Mouse (Mus musculus) C2C12 (cell line): ENCODE results near the gene Pmis2.

ENCODE experiments used
- CTCF ChIP-seq: IDR thresholded peaks from one replicate; pipeline ENCODE4 v1.5.1; 2011; ENCODE audit not compliant: control insufficient read depth, insufficient read depth, insufficient read length
- MAX ChIP-seq: IDR thresholded peaks from one replicate; pipeline ENCODE4 v1.6.1; 2011; ENCODE audit warnings: mild to moderate bottlenecking, control low read depth
- USF1 ChIP-seq: IDR thresholded peaks from one replicate; pipeline ENCODE4 v1.6.1; 2011; ENCODE audit warnings: low read depth, mild to moderate bottlenecking, control low read depth, moderate library complexity

DNA sequence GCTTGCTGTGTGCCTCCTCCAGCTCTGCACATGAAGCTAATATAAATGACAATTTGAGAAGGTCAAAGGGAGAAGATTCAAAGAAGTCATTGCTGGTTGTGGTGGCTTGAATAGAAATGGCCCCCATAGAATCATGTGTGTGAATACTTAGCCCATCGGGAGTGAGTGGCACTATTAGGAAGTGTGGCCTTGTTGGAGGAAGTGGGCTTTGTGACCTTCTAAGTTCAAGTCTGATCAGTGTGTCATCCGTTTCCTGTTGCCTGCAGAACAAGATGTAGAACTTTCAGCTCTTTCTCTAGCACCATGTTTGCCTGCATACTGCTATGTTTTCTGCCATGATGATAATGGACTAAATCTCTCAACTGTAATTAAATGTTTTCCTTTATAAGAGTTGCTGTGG is 12.0 kb upstream of the Pmis2 start:
- TF ChIP-seq CTCF, result no peak
- TF ChIP-seq MAX, result no peak
- no peak for TF ChIP-seq USF1
